Mouse (Mus musculus) midbrain, postnatal 0 days (tissue): ENCODE measurements around the gene Brd3. TPM values are rescaled to one million over a fixed set of nuclear protein-coding genes. Genes with fewer than 3 reads are reported as not detected.
"Not testable (repeated sequence)": the region's sequence is repeated elsewhere in the genome, so short reads cannot be mapped to it uniquely, and the experiment has no call there.

Experiments used
- ATAC-seq: fragments of 200-750 bp; cut with Nextera tagmentation; 2 replicates; pipeline ENCODE4 v1.8.0; 2017; ENCODE audit warnings: moderate number of reproducible peaks, mild to moderate bottlenecking, moderate TSS enrichment, moderate library complexity; ENCODE audit not compliant: low FRiP score
- DNase-seq: peaks from one replicate; pipeline ENCODE4 v3.0.0-alpha.2; 2015; ENCODE audit warnings: low spot score
- H3K27ac ChIP-seq: fragments of 300-500 bp; sonication (generic); 2 replicates; pipeline ENCODE4 v1.5.1; 2014; ENCODE audit warnings: low read depth, mild to moderate bottlenecking, low read length, mixed read lengths
- H3K27me3 ChIP-seq: fragments of 300-500 bp; sonication (generic); 2 replicates; pipeline ENCODE4 v1.6.1; 2014; ENCODE audit warnings: low read length, control low read depth, mixed read lengths; ENCODE audit not compliant: insufficient read depth
- H3K36me3 ChIP-seq: fragments of 300-500 bp; sonication (generic); 2 replicates; pipeline ENCODE4 v1.6.1; 2014; ENCODE audit warnings: low read length, control low read depth, mixed read lengths; ENCODE audit not compliant: insufficient read depth
- H3K4me1 ChIP-seq: fragments of 300-500 bp; sonication (generic); 2 replicates; pipeline ENCODE4 v1.6.1; 2014; ENCODE audit warnings: mild to moderate bottlenecking, control low read depth, antibody characterized with exemption, low read length, mixed read lengths; ENCODE audit not compliant: insufficient read depth
- H3K4me2 ChIP-seq: fragments of 300-500 bp; sonication (generic); 2 replicates; pipeline ENCODE4 v1.6.1; 2014; ENCODE audit warnings: low read depth, mild to moderate bottlenecking, low read length, mixed read lengths; ENCODE audit not compliant: poor library complexity, severe bottlenecking
- H3K4me3 ChIP-seq: fragments of 300-500 bp; sonication (generic); 2 replicates; pipeline ENCODE4 v1.5.1; 2014; ENCODE audit warnings: low read depth, mild to moderate bottlenecking, low read length, moderate library complexity
- H3K9ac ChIP-seq: fragments of 300-500 bp; sonication (generic); replicated peaks from 2 replicates; pipeline ENCODE4 v1.6.1; 2014; ENCODE audit warnings: mild to moderate bottlenecking, low read length, moderate library complexity, mixed read lengths; ENCODE audit not compliant: poor library complexity, severe bottlenecking
- H3K9me3 ChIP-seq: fragments of 300-500 bp; sonication (generic); 2 replicates; pipeline ENCODE4 v1.6.1; 2016; ENCODE audit warnings: low read length, control low read depth
- CTCF ChIP-seq: IDR thresholded peaks from 2 replicates; pipeline ENCODE4 v1.5.1; 2016; ENCODE audit warnings: antibody characterized with exemption, mild to moderate bottlenecking
- WGBS: fragments of 180-500 bp; shearing (Covaris S2); extraction: QIAGEN DNeasy Blood & Tissue Kit; methylation state at CpG from one replicate; pipeline ENCODE4 v1.1.7; 2014; 5-methylcytosine and 5-hydroxymethylcytosine counted together
- polyA plus RNA-seq: library from polyadenylated mRNA; unstranded; fragments of >200 nt; fragmentation: Nextera tagmentation; extraction: Ambion mirVana; gene quantifications from 2 replicates; pipeline ENCODE4 v1.2.1, GENCODE M21; 2015
- total RNA-seq: library from RNA; depleted of rRNA; stranded (reverse); fragments of >200 nt; gene quantifications from 2 replicates; pipeline ENCODE4 v1.2.3, GENCODE M21; 2014

Gene Brd3
- total and polyA plus RNA-seq, 2 experiments from 2014 or later = 43.8 to 124 TPM

DNA sequence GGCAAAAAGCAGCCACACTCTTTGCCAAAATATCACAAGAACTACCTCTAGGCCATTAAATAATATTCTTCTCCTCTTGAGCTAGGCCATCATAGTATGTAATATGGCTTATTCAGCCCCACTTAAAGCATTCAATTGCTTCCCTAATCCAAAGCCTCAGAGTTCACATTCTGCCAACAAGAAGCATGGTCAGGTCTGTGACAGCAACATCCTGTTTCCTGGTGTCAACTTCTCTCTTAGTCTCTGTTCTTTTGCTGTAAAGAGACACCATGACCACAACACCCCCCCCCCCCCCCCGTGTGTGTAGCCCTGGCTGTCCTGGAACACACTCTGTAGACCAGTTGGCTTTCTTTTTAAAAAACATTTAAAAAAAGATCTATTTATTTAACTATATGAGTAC is 39.9 kb upstream of the Brd3 start:
- TF ChIP-seq CTCF = no peak
- no peak overlapping the region for H3K4me3 ChIP-seq
- DNase-seq (no peak), ATAC-seq (no peak)
- no peaks in the 10 kb centered on the region for H3K4me1 ChIP-seq
- no peaks in the 10 kb centered on the region for H3K9me3 ChIP-seq
- no peak overlapping the region for H3K27ac ChIP-seq
- H3K9ac ChIP-seq = no peak overlapping the region
- H3K4me2 ChIP-seq = no peak overlapping the region
- 55% methylated on average over 1 of the region's 1 CpGs for WGBS
- no peaks in the 10 kb centered on the region for H3K27me3 ChIP-seq
- H3K36me3 ChIP-seq = no peaks in the 10 kb centered on the region

DNA sequence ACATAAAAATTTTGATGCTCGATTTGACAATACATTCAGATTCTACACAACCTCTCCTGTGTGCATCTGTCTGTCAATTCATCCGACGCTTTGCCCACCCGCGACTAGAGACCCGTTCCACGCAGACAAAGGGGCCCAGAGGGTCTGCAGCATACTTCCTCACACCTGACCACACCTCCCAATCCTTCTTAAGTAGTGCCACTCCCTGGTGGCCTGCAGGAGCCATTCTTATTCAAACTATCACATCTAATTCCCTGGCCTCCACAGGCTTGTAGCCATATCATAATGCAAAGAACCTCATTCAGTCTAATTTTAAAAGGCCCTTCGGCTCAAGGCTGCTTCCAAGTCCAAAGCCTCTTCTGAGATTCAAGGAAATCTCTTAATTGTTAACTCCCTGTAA is 38.6 kb upstream of the Brd3 start:
- H3K27me3 ChIP-seq, H3K9ac ChIP-seq, H3K36me3 ChIP-seq, DNase-seq, H3K27ac ChIP-seq, H3K4me2 ChIP-seq, H3K4me3 ChIP-seq, ATAC-seq, H3K9me3 ChIP-seq, H3K4me1 ChIP-seq: not testable (repeated sequence)
- WGBS = 93% methylated on average over 8 of the region's 8 CpGs

DNA sequence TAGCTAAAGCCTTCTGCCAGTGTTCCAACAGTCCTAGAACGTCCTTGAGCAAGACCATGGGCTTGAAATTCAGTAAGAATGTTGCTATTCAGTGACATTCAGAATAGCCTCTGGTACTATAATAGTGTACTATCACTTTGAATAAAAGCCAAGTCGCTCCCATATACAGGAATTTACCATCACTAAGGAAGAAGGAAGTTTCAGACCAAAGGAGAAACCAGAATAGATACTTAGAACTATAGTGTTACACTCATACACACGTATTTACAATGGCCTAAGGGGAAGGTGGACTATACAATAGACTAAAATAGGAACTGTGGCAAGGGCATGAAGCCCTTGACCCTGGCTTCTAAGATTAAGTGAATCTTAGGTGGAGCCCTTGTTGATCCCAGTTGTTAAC is 38.1 kb upstream of the Brd3 start:
- not testable (repeated sequence) for H3K4me3 ChIP-seq, H3K36me3 ChIP-seq, H3K9ac ChIP-seq, H3K4me2 ChIP-seq, H3K27ac ChIP-seq, DNase-seq, H3K9me3 ChIP-seq, H3K27me3 ChIP-seq, ATAC-seq, H3K4me1 ChIP-seq
- 69% methylated on average over 3 of the region's 3 CpGs for WGBS

DNA sequence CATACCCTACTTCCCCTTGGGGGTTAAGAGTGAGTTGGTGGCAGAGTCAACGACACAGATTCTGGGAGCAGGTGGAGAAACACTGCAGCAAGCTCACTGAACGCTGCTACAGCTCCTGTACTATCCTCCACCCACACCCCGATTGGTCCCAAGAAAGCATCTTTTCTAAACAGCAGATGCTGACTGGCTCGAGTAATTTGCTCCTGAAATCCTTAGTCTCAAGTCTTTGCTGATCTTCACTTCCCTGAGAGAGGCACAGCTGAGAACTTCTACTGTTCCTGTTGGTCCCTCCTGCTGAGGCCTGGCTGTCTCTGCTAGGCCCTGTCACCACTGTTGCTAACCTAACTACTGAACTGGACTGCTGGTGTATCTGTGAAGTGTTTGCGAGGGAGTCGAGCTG is 37.2 kb upstream of the Brd3 start:
- 88% methylated on average over 6 of the region's 6 CpGs for WGBS

DNA sequence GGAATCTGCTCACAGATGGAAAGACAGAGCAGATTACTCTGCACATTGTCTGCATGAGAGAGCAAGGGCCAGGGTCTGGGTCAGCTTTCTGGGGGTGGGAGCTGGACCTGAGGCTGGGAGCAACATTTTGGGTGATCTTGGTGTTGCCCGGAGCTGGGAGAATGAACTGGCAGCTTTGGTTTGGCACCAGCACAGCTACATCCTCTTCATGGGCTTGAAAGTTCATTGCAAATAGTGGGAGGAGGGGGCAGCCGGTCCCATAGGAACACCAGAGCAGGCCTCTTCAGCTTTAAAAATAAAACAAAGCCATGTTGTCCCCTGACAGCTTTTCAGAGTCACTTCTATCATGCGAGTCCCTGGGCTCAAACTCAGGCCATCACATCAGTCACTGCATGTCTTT is 33.8 kb upstream of the Brd3 start:
- no peaks in the 10 kb centered on the region for H3K36me3 ChIP-seq
- H3K4me2 ChIP-seq = peak overlapping the region; percentile 64
- WGBS = 90% methylated on average over 3 of the region's 3 CpGs
- TF ChIP-seq CTCF = no peak
- ATAC-seq = no peak
- H3K4me1 ChIP-seq = peaks cover 6% of the 10 kb centered on the region; the same call in 1 of the 2 replicates
- peak overlapping the region; percentile 87; the same call in 1 of the 2 replicates for H3K27ac ChIP-seq
- H3K27me3 ChIP-seq = no peaks in the 10 kb centered on the region
- no peaks in the 10 kb centered on the region for H3K9me3 ChIP-seq
- H3K9ac ChIP-seq = 0 out of 2 replicates have a peak overlapping the region, but pooled peaks have one; percentile 4
- H3K4me3 ChIP-seq = peak overlapping the region; percentile 42
- no peak for DNase-seq

More for the DNA sequence above, 37.2 kb upstream of the Brd3 start:
- H3K27ac ChIP-seq = no peak overlapping the region
- H3K4me3 ChIP-seq = no peak overlapping the region
- no peaks in the 10 kb centered on the region for H3K36me3 ChIP-seq
- no peak overlapping the region for H3K4me2 ChIP-seq
- no peak overlapping the region for H3K9ac ChIP-seq
- ATAC-seq (no peak), DNase-seq (no peak)
- H3K27me3 ChIP-seq = no peaks in the 10 kb centered on the region
- peaks cover 6% of the 10 kb centered on the region; the same call in 1 of the 2 replicates for H3K4me1 ChIP-seq
- no peak for TF ChIP-seq CTCF
- no peaks in the 10 kb centered on the region for H3K9me3 ChIP-seq

DNA sequence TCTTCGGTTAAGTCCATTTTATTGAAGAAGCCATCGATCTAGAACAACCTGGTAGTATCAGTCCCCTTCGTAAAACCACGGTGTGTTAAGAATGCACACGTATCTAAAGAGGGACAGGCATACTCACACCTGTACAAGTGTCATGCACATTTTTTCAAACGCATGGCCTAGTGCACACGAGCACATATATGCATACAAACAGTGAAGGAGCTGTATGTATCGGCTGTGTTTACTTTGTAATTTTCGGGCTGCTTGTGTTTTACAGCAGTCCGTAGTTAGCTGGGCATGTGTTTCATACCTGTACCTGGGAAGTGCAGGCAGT is 33.0 kb upstream of the Brd3 start:
- Histone ChIP-seq H3K4me3 (peak overlapping the region; percentile 42), H3K4me1 (peaks cover 6% of the 10 kb centered on the region; the same call in 1 of the 2 replicates), H3K36me3 (peaks cover 4% of the 10 kb centered on the region), H3K27ac (peak overlapping the region; percentile 87), H3K4me2 (peak overlapping the region; percentile 64), H3K27me3 (no peaks in the 10 kb centered on the region), H3K9ac (peak overlapping the region; percentile 55), H3K9me3 (no peaks in the 10 kb centered on the region)
- TF ChIP-seq CTCF = no peak
- DNase-seq = no peak
- 30% methylated on average over 10 of the region's 10 CpGs for WGBS
- peak; percentile 17; the same call in 1 of the 2 replicates for ATAC-seq
